8 mouse cellular contexts compared by ENCODE assay signal in the genomic region with DNA sequence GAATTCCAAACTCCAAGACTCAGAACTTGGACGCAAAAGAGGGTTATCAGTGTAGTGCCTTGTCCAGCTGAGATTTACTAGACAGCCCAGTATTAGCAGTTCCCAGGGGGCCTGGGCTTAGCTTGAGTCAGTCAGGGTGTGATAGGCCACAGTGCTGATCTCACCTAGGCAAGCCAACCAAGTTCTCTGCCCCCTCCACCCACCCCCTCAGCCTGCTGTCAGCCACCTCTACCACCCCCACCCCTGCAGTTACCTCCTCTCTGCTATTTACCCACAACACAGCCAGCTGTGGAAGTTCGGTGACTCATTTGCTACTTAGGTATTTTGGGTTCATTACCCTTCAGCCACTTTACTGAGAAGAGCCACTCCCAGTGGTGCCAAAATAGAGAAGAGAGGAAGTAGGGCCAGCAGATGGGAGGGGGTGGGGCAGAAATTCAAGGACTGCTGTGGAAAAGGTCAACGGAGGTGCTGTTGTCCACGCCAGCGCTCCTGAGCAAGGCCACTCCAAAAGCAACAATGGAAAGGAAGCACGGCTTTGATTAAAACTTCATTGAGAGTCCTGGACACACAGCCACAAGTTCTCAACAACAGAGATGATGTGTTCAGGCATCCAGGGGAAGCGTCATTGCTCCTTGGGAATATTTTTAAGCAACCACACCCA. TPM values are rescaled to one million over a fixed set of nuclear protein-coding genes. Genes with fewer than 3 reads are reported as not detected.
DNase-seq lines count a peak whose midpoint lies in the region; ATAC-seq and TF ChIP-seq lines count a peak whose summit lies in the region.

No protein-coding gene starts in this region.

- TF ChIP-seq CTCF in C2C12 (IDR thresholded peaks at IDR 0.05; ENCODE audit: control insufficient read depth, insufficient read depth, insufficient read length): no peak
- no peak for TF ChIP-seq CTCF in olfactory bulb, adult 2 months (IDR thresholded peaks at IDR 0.05; ENCODE audit: insufficient read depth, low read depth, low read length)

- 49% methylated on average over 7 of the region's 7 CpGs for WGBS in olfactory bulb, adult 2 months
- WGBS in hindbrain, embryonic 12.5 days: 65% methylated on average over 7 of the region's 7 CpGs

- H3K9me3 ChIP-seq in hindbrain, embryonic 12.5 days (replicated peaks): no peaks in the 10 kb centered on the region

- no peak for TF ChIP-seq POLR2A in olfactory bulb, adult 2 months (IDR thresholded peaks at IDR 0.05; ENCODE audit: insufficient read depth, low read depth, low read length)

- no peak for ATAC-seq in cerebellum, adult (ENCODE audit: insufficient number of reproducible peaks, low FRiP score, low TSS enrichment)
- no peak for ATAC-seq in hindbrain, embryonic 12.5 days (ENCODE audit: low FRiP score)

- H3K79me2 ChIP-seq in C2C12 (ENCODE audit: control insufficient read depth, insufficient read depth): no peaks in the 10 kb centered on the region

- H3K4me2 ChIP-seq in hindbrain, embryonic 12.5 days (replicated peaks): no peak overlapping the region

- DNase-seq in T-cell, adult 2 months (ENCODE audit: low spot score): peak; percentile 41
- peak; percentile 88 to 92 for DNase-seq in heart, adult 9 months (ENCODE audit: low spot score in 2 of 2)
- peak; percentile 56 to 72 for DNase-seq in kidney, postnatal 36 days
- no peak for DNase-seq in thymus, postnatal 4 days

- H3K27ac ChIP-seq in olfactory bulb, adult 2 months (ENCODE audit: insufficient read depth, low read depth, low read length): peak overlapping the region; percentile 74
- H3K27ac ChIP-seq in hindbrain, embryonic 12.5 days: no peak overlapping the region

- no peak overlapping the region for H3ac ChIP-seq in C2C12 (ENCODE audit: control insufficient read depth, insufficient read length, low read depth)

- H3K4me3 ChIP-seq in C2C12 (ENCODE audit: insufficient read depth, poor library complexity, severe bottlenecking): no peak overlapping the region
- H3K4me3 ChIP-seq in olfactory bulb, adult 2 months (ENCODE audit: insufficient read depth, low read depth, low read length): no peak overlapping the region
- H3K4me3 ChIP-seq in hindbrain, embryonic 12.5 days: no peak overlapping the region

- H3K36me3 ChIP-seq in C2C12 (ENCODE audit: control insufficient read depth, insufficient read depth): no peaks in the 10 kb centered on the region
- H3K36me3 ChIP-seq in hindbrain, embryonic 12.5 days: no peaks in the 10 kb centered on the region

- H3K27me3 ChIP-seq in C2C12 (ENCODE audit: control insufficient read depth, insufficient read depth, insufficient read length): no peaks in the 10 kb centered on the region
- no peaks in the 10 kb centered on the region for H3K27me3 ChIP-seq in hindbrain, embryonic 12.5 days

- H3K4me1 ChIP-seq in olfactory bulb, adult 2 months (ENCODE audit: control insufficient read depth, insufficient read depth, low read length): peaks cover 12% of the 10 kb centered on the region
- no peaks in the 10 kb centered on the region for H3K4me1 ChIP-seq in hindbrain, embryonic 12.5 days

- H3K79me3 ChIP-seq in C2C12 (ENCODE audit: low read depth): no peaks in the 10 kb centered on the region

- no peak overlapping the region for H3K9ac ChIP-seq in hindbrain, embryonic 12.5 days

TF ChIP-seq in C2C12, 6 proteins besides CTCF, POLR2A, EP300 and RAD21:
- TF ChIP-seq MYOD1 (IDR thresholded peaks at IDR 0.05; ENCODE audit: control insufficient read depth, insufficient read length, low read depth) (peak; percentile 14), USF1 (IDR thresholded peaks at IDR 0.05; ENCODE audit: low read depth) (no peak)

RNA-seq across cellular contexts. Expression of a gene that starts 24.5 kb away (rescaled TPM):
- 15.1 TPM for polyA plus RNA-seq in C2C12 (2012; fragmentation: generic; extraction: Trizol)
- polyA plus RNA-seq in olfactory bulb, adult 2 months (2012; ENCODE audit: insufficient read depth, insufficient read length, low replicate concordance, missing spikeins): not detected in 2 replicates
- polyA plus RNA-seq in hindbrain, embryonic 12.5 days (2016; fragmentation: Nextera tagmentation; extraction: Ambion mirVana): 79.2 and 88.2 TPM in 2 replicates

RNA-seq across cellular contexts. Expression of a gene that starts 45.0 kb away (rescaled TPM):
- not detected for polyA plus RNA-seq in C2C12 (2012; fragmentation: generic; extraction: Trizol)
- polyA plus RNA-seq in olfactory bulb, adult 2 months (2012; ENCODE audit: insufficient read depth, insufficient read length, low replicate concordance, missing spikeins): not detected in 2 replicates
- polyA plus RNA-seq in hindbrain, embryonic 12.5 days (2016; fragmentation: Nextera tagmentation; extraction: Ambion mirVana): not detected in 2 replicates

RNA-seq across cellular contexts. Expression of a gene that starts 45.1 kb away (rescaled TPM):
- polyA plus RNA-seq in C2C12 (2012; fragmentation: generic; extraction: Trizol): not detected
- polyA plus RNA-seq in olfactory bulb, adult 2 months (2012; ENCODE audit: insufficient read depth, insufficient read length, low replicate concordance, missing spikeins): not detected in 2 replicates
- polyA plus RNA-seq in hindbrain, embryonic 12.5 days (2016; fragmentation: Nextera tagmentation; extraction: Ambion mirVana): not detected in 2 replicates
